ENCODE assay signal across 10 mouse cellular contexts in the genomic region with DNA sequence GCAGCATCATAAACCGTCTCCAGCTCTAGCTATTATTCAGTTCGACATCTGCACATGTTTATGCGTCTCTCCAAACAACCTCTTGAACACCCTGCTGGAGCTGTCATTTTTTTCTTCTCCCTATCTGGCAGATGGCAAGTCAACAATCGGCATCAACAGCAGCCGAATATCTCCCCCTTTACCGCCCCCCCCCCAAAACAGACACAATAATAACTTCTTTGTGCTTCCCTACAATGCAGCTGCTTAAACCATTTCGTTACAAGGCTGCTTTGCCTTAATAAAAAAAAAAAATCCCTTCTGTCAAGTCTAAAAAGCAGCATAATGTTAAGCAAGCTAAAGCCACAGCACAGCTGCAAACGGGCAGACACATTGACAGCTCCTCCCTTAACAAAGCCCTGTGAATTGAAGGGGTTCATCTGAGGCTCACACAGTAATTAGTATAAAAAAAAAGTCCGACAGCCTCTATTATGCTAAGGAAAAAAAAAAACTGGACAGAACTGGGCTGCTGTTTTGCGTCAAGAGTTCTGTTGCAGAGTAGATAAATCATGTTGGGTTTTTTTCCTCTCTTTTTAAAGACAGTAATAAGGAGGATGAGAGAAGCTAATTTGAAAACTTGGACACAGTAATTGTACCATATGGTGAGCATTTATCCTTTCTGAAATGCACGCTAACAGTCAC.
DNase-seq lines count a peak whose midpoint lies in the region; ATAC-seq and TF ChIP-seq lines count a peak whose summit lies in the region.
"Had no signal": no experiment of that assay in that cellular context is flagged by ENCODE, and none has a peak within 500 bp of the region (broad histone marks: within the 10 kb centered on the region; RNA-seq: fewer than 3 reads in every experiment).

No protein-coding gene starts in this region.

- no peak overlapping the region for H3K4me2 ChIP-seq in kidney, embryonic 14.5 days (replicated peaks; ENCODE audit: low read depth, low read length)
- peak overlapping the region; percentile 47 for H3K4me2 ChIP-seq in embryonic facial prominence, embryonic 14.5 days (ENCODE audit: low read depth, low read length)
- H3K4me2 ChIP-seq in midbrain, embryonic 11.5 days: peak overlapping the region; percentile 24

- H3K4me1 ChIP-seq in kidney, embryonic 14.5 days (ENCODE audit: control insufficient read depth, insufficient read depth, low read length): no peaks in the 10 kb centered on the region
- H3K4me1 ChIP-seq in embryonic facial prominence, embryonic 14.5 days (ENCODE audit: control insufficient read depth, insufficient read depth, low read length): 0 out of 2 replicates have a peak, but pooled peaks cover 3% of the 10 kb centered on the region
- H3K4me1 ChIP-seq in midbrain, embryonic 11.5 days (ENCODE audit: control insufficient read depth, insufficient read depth, low read length): peaks cover 21% of the 10 kb centered on the region
- H3K4me1 ChIP-seq in thymus, adult 2 months (replicated peaks; ENCODE audit: control insufficient read depth, insufficient read depth, low read length): no peaks in the 10 kb centered on the region

- 36% methylated on average over 11 of the region's 11 CpGs for WGBS in kidney, embryonic 14.5 days
- WGBS in embryonic facial prominence, embryonic 14.5 days: 12% methylated on average over 11 of the region's 11 CpGs
- 8% methylated on average over 11 of the region's 11 CpGs for WGBS in midbrain, embryonic 11.5 days
- 79% methylated on average over 11 of the region's 11 CpGs for WGBS in thymus, adult 2 months

- no peaks in the 10 kb centered on the region for H3K9me3 ChIP-seq in kidney, embryonic 14.5 days (ENCODE audit: control insufficient read depth, low read length)
- H3K9me3 ChIP-seq in embryonic facial prominence, embryonic 14.5 days (ENCODE audit: control insufficient read depth, low read length): no peaks in the 10 kb centered on the region
- H3K9me3 ChIP-seq in midbrain, embryonic 11.5 days (ENCODE audit: control insufficient read depth, low read length): no peaks in the 10 kb centered on the region
- H3K9me3 ChIP-seq: G1E had no signal

- no peak overlapping the region; the same call in 1 of the 2 replicates for H3K27ac ChIP-seq in kidney, embryonic 14.5 days (ENCODE audit: low read depth, low read length)
- H3K27ac ChIP-seq in embryonic facial prominence, embryonic 14.5 days (replicated peaks; ENCODE audit: low read depth, low read length): peak overlapping the region; percentile 50; the same call in 1 of the 2 replicates
- peak overlapping the region; percentile 78 for H3K27ac ChIP-seq in midbrain, embryonic 11.5 days (ENCODE audit: low read depth, low read length)
- H3K27ac ChIP-seq in thymus, adult 2 months (ENCODE audit: control insufficient read depth, insufficient read depth, low read length): no peak overlapping the region
- H3K27ac ChIP-seq: liver, embryonic 14.5 days had no signal

- no peak for DNase-seq in kidney, adult 9 months
- peak; percentile 34 for DNase-seq in Muller cell, postnatal 12 days (ENCODE audit: inconsistent ontology term)
- DNase-seq in embryonic facial prominence, embryonic 14.5 days (ENCODE audit: low spot score): peak; percentile 90
- peak; percentile 94 for DNase-seq in midbrain, embryonic 11.5 days (ENCODE audit: low spot score, missing footprints)
- DNase-seq in spleen, postnatal 4 days (ENCODE audit: low spot score in 2 of 2): no peak
- no peak for DNase-seq in thymus, adult 2 months
- DNase-seq in cerebellum, postnatal 4 days (ENCODE audit: low spot score in 2 of 2): no peak

- peak; percentile 87 for ATAC-seq in kidney, embryonic 14.5 days (ENCODE audit: low FRiP score, low TSS enrichment)
- ATAC-seq in embryonic facial prominence, embryonic 14.5 days (ENCODE audit: low read depth): peak; percentile 92
- ATAC-seq in midbrain, embryonic 11.5 days (ENCODE audit: low FRiP score): peak; percentile 92

- H3K36me3 ChIP-seq in kidney, embryonic 14.5 days (ENCODE audit: control insufficient read depth, insufficient read depth, low read length): no peaks in the 10 kb centered on the region
- no peaks in the 10 kb centered on the region for H3K36me3 ChIP-seq in embryonic facial prominence, embryonic 14.5 days (ENCODE audit: control insufficient read depth, insufficient read depth, low read length)
- no peaks in the 10 kb centered on the region for H3K36me3 ChIP-seq in midbrain, embryonic 11.5 days (ENCODE audit: control insufficient read depth, insufficient read depth, low read length)
- H3K36me3 ChIP-seq in thymus, adult 2 months (ENCODE audit: control insufficient read depth, insufficient read depth, low read length): no peaks in the 10 kb centered on the region
- H3K36me3 ChIP-seq: G1E had no signal

- H3K9ac ChIP-seq in kidney, embryonic 14.5 days (ENCODE audit: low read depth, low read length): no peak overlapping the region
- H3K9ac ChIP-seq in embryonic facial prominence, embryonic 14.5 days (ENCODE audit: low read depth, low read length): no peak overlapping the region
- H3K9ac ChIP-seq in midbrain, embryonic 11.5 days (ENCODE audit: low read length): no peak overlapping the region
- H3K9ac ChIP-seq: liver, embryonic 14.5 days had no signal

- no peak for TF ChIP-seq POLR2A in thymus, adult 2 months (IDR thresholded peaks at IDR 0.05; ENCODE audit: control insufficient read depth, extremely low read depth, insufficient read depth, low read length, poor library complexity)

- no peaks in the 10 kb centered on the region for H3K27me3 ChIP-seq in kidney, embryonic 14.5 days (ENCODE audit: control insufficient read depth, insufficient read depth, low read length)
- H3K27me3 ChIP-seq in embryonic facial prominence, embryonic 14.5 days (replicated peaks; ENCODE audit: control insufficient read depth, insufficient read depth, low read length): no peaks in the 10 kb centered on the region
- H3K27me3 ChIP-seq in midbrain, embryonic 11.5 days (ENCODE audit: control insufficient read depth, insufficient read depth, low read length): no peaks in the 10 kb centered on the region
- no peaks in the 10 kb centered on the region for H3K27me3 ChIP-seq in thymus, adult 2 months (ENCODE audit: control insufficient read depth, insufficient read depth, low read length)

- H3K4me3 ChIP-seq in kidney, embryonic 14.5 days (ENCODE audit: low read length): no peak overlapping the region
- no peak overlapping the region for H3K4me3 ChIP-seq in embryonic facial prominence, embryonic 14.5 days (ENCODE audit: low read depth, low read length)
- H3K4me3 ChIP-seq in midbrain, embryonic 11.5 days (ENCODE audit: low read depth, low read length): no peak overlapping the region
- no peak overlapping the region for H3K4me3 ChIP-seq in thymus, adult 2 months (ENCODE audit: control insufficient read depth, insufficient read depth, low read length)

- TF ChIP-seq CTCF in thymus, adult 2 months (IDR thresholded peaks at IDR 0.05; ENCODE audit: borderline replicate concordance, control insufficient read depth, extremely low read depth, insufficient read depth, low read length, poor library complexity): no peak

Comparison
In these comparisons a context has a peak if more than half of its experiments do, and no peak if none do; other contexts are left out.
1. H3K27ac ChIP-seq: peak in embryonic facial prominence, embryonic 14.5 days (single experiment) and midbrain, embryonic 11.5 days (single experiment); none in kidney, embryonic 14.5 days (single experiment) and thymus, adult 2 months (single experiment).
2. DNase-seq: peak in Muller cell, postnatal 12 days (single experiment), embryonic facial prominence, embryonic 14.5 days (single experiment) and midbrain, embryonic 11.5 days (single experiment); none in kidney, adult 9 months (single experiment), spleen, postnatal 4 days (0 of 2), thymus, adult 2 months (single experiment) and cerebellum, postnatal 4 days (0 of 2).
3. Peak in every context shown above with its lines, with median percentiles within 50 percentile points of each other: ATAC-seq.